Mouse (Mus musculus) midbrain, embryonic 15.5 days (tissue): ENCODE data around the gene Gatb. TPM values are rescaled to one million over a fixed set of nuclear protein-coding genes. Genes with fewer than 3 reads are reported as not detected.

Experiments
- ATAC-seq: fragments of 200-750 bp; cut with Nextera tagmentation; replicated peaks from 2 replicates; pipeline ENCODE4 v1.8.0; 2017; ENCODE audit warnings: moderate TSS enrichment
- H3K27ac ChIP-seq: fragments of 300-500 bp; sonication (generic); 2 replicates; pipeline ENCODE4 v1.5.1; 2015; ENCODE audit warnings: mild to moderate bottlenecking, inconsistent platforms
- H3K27me3 ChIP-seq: fragments of 300-500 bp; sonication (generic); replicated peaks from 2 replicates; pipeline ENCODE4 v1.6.1; 2015; ENCODE audit warnings: inconsistent platforms
- H3K36me3 ChIP-seq: fragments of 300-500 bp; sonication (generic); replicated peaks from 2 replicates; pipeline ENCODE4 v1.6.1; 2015; ENCODE audit warnings: inconsistent platforms
- H3K4me1 ChIP-seq: fragments of 300-500 bp; sonication (generic); 2 replicates; pipeline ENCODE4 v1.6.1; 2015; ENCODE audit warnings: inconsistent platforms
- H3K4me2 ChIP-seq: fragments of 300-500 bp; sonication (generic); 2 replicates; pipeline ENCODE4 v1.6.1; 2015; ENCODE audit warnings: inconsistent platforms, mild to moderate bottlenecking, moderate library complexity
- H3K4me3 ChIP-seq: fragments of 300-500 bp; sonication (generic); 2 replicates; pipeline ENCODE4 v1.5.1; 2015; ENCODE audit warnings: mild to moderate bottlenecking, inconsistent platforms
- H3K9ac ChIP-seq: fragments of 300-500 bp; sonication (generic); 2 replicates; pipeline ENCODE4 v1.6.1; 2015; ENCODE audit warnings: mild to moderate bottlenecking, inconsistent platforms
- H3K9me3 ChIP-seq: fragments of 300-500 bp; sonication (generic); 2 replicates; pipeline ENCODE4 v1.6.1; 2016; ENCODE audit warnings: inconsistent platforms
- WGBS: fragments of 180-500 bp; shearing (Covaris S2); methylation state at CpG from one replicate; pipeline ENCODE4 v1.1.7; 2015; ENCODE audit warnings: mixed read lengths; 5-methylcytosine and 5-hydroxymethylcytosine counted together
- polyA plus RNA-seq: library from polyadenylated mRNA; unstranded; fragments of >200 nt; fragmentation: Nextera tagmentation; extraction: Ambion mirVana; gene quantifications from 2 replicates; pipeline ENCODE4 v1.2.1, GENCODE M21; 2015

Gatb gene
- polyA plus RNA-seq: 20.8 and 22.8 TPM in 2 replicates

DNA sequence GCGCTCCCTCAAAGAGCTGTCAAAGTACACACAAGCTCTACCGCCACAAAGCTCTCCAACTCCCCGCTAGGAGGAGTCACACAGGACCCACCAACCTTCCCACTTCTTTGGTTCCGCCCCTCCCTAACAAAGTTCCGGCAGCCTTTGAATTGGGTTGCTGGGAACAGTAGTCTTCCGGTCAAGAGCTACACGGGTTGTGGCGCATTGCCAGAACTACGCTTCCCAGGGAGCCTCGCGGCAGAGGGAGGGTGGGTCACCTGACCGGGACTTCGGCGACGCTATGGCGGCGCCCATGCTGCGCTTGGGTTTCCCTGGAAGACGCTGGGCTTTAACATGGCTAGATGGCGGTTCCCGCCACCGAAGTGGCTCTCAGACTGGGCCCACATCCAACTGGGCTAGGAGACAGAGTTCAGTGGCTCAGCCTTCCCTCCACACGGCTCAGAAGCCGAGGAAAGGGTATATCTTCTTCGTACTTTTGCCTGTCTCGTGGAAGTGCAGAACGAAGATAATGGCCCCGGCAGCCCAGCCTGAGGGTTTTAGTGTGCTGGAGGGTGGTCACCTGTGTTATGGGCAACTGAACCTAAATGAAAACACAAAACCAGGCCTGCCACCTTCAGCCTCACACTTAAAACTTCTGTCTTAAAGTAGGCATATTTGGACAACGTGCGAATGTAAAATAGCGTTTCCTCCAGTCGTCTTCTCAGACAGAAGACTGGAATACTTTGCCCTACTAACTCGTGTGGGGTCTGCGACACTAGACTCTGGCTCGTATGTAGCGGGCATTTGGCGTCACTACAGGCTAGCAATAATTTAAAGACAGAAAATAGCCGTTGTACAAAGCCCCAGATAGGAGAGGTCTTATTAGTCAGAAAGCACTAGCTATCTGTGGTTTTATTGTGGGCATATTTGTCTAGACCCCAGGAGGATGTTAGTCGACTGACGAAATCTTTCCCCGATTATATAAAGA lies at the start of gene Gatb:
TSS of gene Gatb (plus strand) at position 256 of the 967 bp plus-strand sequence.
- 3% methylated on average over 41 of the region's 41 CpGs for WGBS
- H3K9ac ChIP-seq: peak within 1 kb of the TSS; percentile 77

DNA sequence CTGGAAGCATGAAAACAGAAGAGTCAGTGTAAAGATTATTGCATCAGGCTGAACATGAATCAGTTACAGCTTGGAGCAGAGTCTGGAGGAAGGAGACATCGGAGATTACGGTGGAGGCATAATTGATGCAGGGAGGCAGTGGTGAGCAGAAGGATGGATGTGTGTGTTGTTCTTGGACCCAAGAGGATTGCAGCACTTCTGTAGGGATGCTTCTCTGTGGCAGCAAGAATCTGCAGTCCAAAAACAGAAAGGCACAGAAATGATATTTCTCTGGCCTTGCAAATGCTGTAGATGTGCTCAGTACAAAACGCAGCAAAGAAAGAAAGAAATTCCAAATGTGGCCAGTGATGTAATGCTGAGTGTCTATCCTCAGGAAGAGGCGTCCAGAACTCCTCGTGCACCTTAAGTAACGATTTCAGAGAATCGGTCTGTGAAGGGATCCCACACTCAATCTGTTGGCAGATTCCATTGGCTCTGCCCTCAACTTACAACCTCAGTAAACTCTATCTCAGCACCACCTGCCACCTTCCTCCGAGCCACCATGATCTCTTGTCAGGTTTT lies 43.2 kb upstream of the Gatb start:
- no peaks in the 10 kb centered on the region for H3K9me3 ChIP-seq
- WGBS: 86% methylated on average over 8 of the region's 8 CpGs
- H3K27me3 ChIP-seq: no peaks in the 10 kb centered on the region
- no peak overlapping the region for H3K4me3 ChIP-seq
- H3K4me2 ChIP-seq: no peak overlapping the region
- no peak overlapping the region for H3K9ac ChIP-seq
- H3K36me3 ChIP-seq: no peaks in the 10 kb centered on the region
- no peak overlapping the region for H3K27ac ChIP-seq
- H3K4me1 ChIP-seq: 0 out of 2 replicates have a peak, but pooled peaks cover 3% of the 10 kb centered on the region
- no peak for ATAC-seq

More for the DNA sequence above, at the start of gene Gatb:
- Histone ChIP-seq H3K27me3 (no peaks in the 10 kb centered on the region), H3K4me1 (peaks cover 3% of the 10 kb centered on the region), H3K4me3 (peak within 1 kb of the TSS; percentile 65), H3K36me3 (no peaks in the 10 kb centered on the region), H3K27ac (peak within 1 kb of the TSS; percentile 85), H3K9me3 (no peaks in the 10 kb centered on the region), H3K4me2 (peak within 1 kb of the TSS; percentile 68)
- peak; percentile 100 for ATAC-seq

DNA sequence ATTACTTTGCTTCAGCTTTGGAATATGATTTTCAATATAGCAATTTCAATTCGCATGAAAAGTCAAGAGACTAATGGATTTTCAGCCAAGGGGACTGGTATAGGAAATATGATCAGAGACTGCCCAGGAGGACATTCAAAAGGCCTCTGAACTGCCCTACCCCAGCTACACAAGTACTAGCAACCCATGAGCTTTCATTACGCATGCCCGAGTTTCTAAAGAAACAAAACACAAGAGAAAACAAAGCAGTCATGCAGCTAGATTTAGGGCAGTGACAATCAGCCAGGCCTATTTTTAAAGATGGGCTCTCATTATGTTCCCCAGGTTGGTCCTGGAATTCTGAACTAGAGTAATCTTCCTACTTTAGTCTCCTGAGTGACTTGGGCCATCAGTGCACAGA lies 41.5 kb upstream of the Gatb start:
- H3K4me1 ChIP-seq: 0 out of 2 replicates have a peak, but pooled peaks cover 3% of the 10 kb centered on the region
- H3K4me2 ChIP-seq: no peak overlapping the region
- H3K9me3 ChIP-seq: no peaks in the 10 kb centered on the region
- no peak overlapping the region for H3K27ac ChIP-seq
- H3K27me3 ChIP-seq: no peaks in the 10 kb centered on the region
- WGBS: 40% methylated on average over 3 of the region's 3 CpGs
- no peak overlapping the region for H3K9ac ChIP-seq
- H3K36me3 ChIP-seq: no peaks in the 10 kb centered on the region
- no peak overlapping the region for H3K4me3 ChIP-seq
- no peak for ATAC-seq

DNA sequence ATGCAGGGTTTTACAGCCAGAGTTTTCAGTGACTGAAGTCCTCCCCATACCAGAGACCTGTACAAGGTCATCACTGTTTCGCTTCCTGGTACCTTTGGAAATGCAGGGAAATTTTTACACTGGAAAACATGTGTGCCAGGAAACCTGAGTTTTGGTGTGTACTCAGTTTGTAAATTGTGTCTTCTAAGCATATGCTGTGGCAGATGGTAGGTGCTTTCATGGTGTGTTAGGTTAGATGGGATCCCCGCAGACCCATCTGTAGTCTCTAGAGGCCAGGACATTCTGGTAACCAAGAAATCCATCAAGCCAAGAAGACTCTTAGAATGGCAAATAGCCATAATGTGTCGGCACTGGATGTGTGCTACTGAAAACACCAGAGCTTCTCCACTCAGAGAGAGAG lies 38.9 kb upstream of the Gatb start:
- H3K4me2 ChIP-seq: no peak overlapping the region
- H3K27me3 ChIP-seq: no peaks in the 10 kb centered on the region
- 0 out of 2 replicates have a peak, but pooled peaks cover 3% of the 10 kb centered on the region for H3K4me1 ChIP-seq
- no peak overlapping the region for H3K27ac ChIP-seq
- no peak overlapping the region for H3K4me3 ChIP-seq
- no peak for ATAC-seq
- no peaks in the 10 kb centered on the region for H3K9me3 ChIP-seq
- WGBS: 84% methylated on average over 3 of the region's 3 CpGs
- no peaks in the 10 kb centered on the region for H3K36me3 ChIP-seq
- no peak overlapping the region for H3K9ac ChIP-seq

DNA sequence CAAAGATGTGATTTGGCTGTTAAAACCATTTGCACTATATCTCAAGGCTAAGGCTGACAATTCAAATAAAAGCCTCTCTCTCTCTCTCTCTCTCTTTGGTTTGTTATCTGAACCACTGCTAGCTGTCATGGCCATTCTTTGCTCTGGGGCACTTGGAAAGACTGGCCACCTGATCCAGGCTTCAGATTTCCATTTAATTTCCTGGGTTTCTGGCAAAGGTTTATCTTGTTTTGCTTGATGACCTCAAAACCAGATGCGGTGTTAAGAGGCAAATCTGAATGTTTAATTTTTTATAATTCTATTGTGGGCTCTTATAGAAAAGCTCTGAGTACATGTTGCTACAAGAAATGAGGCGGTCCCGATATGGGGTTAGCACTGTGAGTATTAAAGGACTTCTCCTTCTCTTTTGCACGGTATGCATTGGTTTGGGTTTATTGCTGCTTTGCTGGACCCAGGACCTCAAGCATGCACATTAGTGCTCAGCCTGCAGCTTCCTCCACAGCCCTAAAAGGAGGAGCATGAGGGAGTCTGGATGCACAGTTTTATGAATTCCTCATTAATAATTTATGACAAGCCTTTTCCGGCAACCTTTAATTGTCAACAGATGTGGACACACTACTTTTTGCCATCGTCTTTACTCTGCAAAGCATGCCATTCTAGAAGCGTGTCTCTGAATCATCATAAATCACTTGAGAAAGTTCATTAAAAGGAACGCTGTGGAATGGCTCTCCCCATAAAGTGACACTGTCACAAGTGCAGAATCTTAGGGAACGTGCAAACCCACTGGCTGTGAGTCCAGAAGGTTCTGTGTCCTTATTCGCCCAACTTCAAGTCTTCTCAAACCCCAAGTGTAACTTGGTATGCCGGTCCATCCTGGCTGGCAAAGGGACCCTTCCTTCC lies 38.0 kb upstream of the Gatb start:
- ATAC-seq: no peak
- H3K27ac ChIP-seq: no peak overlapping the region

DNA sequence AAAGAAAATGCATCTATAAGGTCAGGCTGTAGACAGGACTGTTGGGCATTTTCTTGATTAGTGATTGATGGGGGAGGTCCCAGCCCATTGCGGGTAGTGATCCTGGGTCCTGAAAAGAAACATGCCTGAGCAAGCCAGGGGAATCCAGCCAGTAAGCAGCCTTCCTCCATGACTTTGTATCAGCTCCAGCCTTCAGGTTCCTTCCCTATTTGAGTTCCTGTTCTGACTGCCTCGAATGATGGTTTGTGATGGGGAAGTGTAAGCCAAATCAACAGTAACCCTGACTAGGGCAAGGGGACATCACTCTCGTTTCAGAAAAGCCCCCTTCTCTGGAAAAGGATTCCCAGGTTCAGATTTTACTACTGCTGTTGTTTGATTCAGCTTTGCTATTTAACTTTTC lies 31.2 kb upstream of the Gatb start:
- Histone ChIP-seq H3K27me3 (no peaks in the 10 kb centered on the region), H3K4me3 (no peak overlapping the region), H3K9ac (no peak overlapping the region), H3K27ac (no peak overlapping the region), H3K4me2 (no peak overlapping the region), H3K9me3 (no peaks in the 10 kb centered on the region), H3K36me3 (no peaks in the 10 kb centered on the region), H3K4me1 (no peaks in the 10 kb centered on the region)
- no peak for ATAC-seq
- WGBS: 67% methylated on average over 3 of the region's 3 CpGs

More for the DNA sequence above, 38.0 kb upstream of the Gatb start:
- H3K4me1 ChIP-seq: no peaks in the 10 kb centered on the region
- no peaks in the 10 kb centered on the region for H3K27me3 ChIP-seq
- H3K9me3 ChIP-seq: no peaks in the 10 kb centered on the region
- no peaks in the 10 kb centered on the region for H3K36me3 ChIP-seq
- 78% methylated on average over 11 of the region's 11 CpGs for WGBS
- no peak overlapping the region for H3K4me3 ChIP-seq
- no peak overlapping the region for H3K9ac ChIP-seq
- no peak overlapping the region for H3K4me2 ChIP-seq

DNA sequence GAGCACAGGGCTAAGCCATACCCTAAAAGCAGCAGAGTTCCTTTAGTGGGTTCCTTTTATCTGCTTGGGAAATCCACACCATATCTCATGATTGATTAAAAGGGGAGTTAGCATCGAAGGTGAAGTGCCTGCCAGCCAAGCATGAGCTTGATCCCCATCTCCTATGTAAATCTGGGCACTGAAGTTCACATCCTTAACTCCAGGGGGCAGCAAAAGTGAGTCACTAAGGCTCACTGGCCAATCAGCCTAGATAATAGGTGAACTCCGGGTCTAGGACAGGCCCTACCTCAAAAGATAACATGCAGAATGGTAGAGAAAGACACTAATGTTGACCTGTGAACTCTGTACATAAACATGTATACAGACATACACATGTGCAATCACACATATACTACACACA lies 30.3 kb upstream of the Gatb start:
- Histone ChIP-seq H3K9ac (no peak overlapping the region), H3K36me3 (no peaks in the 10 kb centered on the region), H3K27me3 (no peaks in the 10 kb centered on the region), H3K4me3 (no peak overlapping the region), H3K27ac (no peak overlapping the region), H3K4me1 (no peaks in the 10 kb centered on the region), H3K9me3 (no peaks in the 10 kb centered on the region), H3K4me2 (no peak overlapping the region)
- WGBS: 71% methylated on average over 2 of the region's 2 CpGs
- ATAC-seq: no peak

DNA sequence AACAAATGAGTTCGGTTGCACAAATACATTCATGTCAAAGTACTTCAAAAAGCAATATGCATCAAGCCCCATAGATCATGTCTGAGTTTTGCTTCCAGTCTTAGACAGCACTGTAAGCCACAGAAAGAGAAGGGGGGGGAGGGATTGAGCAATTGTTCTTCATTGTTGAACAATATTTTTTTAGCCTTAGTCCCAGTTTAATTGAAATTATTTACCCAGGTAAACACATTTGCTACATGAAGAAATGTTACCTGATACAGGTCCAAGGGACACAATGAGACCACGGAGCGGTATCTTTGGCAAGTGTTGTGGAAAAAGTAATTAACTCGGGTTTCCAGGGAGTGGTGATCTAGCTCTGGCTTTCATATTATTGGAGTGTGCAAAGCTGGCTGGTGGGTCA lies 23.6 kb upstream of the Gatb start:
- Histone ChIP-seq H3K27me3 (no peaks in the 10 kb centered on the region), H3K4me2 (no peak overlapping the region), H3K9me3 (no peaks in the 10 kb centered on the region), H3K27ac (no peak overlapping the region), H3K9ac (no peak overlapping the region), H3K4me3 (no peak overlapping the region), H3K4me1 (no peaks in the 10 kb centered on the region), H3K36me3 (no peaks in the 10 kb centered on the region)
- no peak for ATAC-seq
- 78% methylated on average over 4 of the region's 4 CpGs for WGBS

DNA sequence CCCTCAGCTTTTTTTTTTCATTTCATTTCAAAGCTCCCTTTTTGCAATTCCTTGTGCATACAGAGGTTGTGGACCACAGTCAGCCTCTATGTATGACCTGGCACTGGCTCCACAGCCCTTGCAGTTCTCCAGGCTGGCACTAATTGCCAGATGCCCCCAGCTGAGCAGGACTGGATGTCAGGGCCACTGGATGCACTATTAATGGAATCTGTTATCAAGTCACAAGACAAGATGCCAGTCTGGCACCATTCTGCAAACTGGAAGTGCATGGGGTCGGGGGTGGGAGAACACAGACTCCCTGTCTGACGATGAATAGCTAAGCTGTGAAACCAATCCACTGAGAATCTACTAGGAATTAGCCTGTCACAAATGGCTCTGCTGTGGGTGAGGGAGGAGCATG lies 22.6 kb upstream of the Gatb start:
- H3K9me3 ChIP-seq: no peaks in the 10 kb centered on the region
- ATAC-seq: no peak
- no peaks in the 10 kb centered on the region for H3K4me1 ChIP-seq
- H3K36me3 ChIP-seq: no peaks in the 10 kb centered on the region
- H3K9ac ChIP-seq: no peak overlapping the region
- no peaks in the 10 kb centered on the region for H3K27me3 ChIP-seq
- 53% methylated on average over 2 of the region's 2 CpGs for WGBS
- no peak overlapping the region for H3K4me2 ChIP-seq
- no peak overlapping the region for H3K27ac ChIP-seq
- no peak overlapping the region for H3K4me3 ChIP-seq

DNA sequence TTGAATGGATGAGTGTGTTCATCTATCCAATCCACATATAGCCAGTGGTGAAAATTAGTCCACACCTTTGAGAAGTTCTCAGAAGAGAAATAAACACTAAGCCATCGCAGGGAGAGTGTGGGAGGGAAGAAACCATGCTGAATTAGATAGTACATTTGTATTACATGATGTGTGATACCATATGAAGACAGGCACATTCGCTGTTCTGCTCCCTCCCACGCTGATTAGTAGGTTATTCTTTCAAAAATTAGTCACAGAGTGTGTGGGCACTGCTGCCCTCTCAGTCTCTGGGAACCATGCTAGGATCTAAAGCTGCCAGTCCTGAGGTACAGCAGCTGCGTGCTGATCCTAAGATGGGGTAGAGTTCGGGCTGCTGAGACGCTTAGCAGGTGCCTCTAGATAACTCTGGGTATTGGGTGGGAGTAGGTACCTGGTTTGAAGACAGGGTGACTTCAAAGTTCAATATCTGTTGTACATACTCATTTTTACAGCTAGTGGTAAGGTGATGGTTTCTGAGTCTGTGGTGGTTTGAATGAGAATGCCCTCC lies 20.1 kb upstream of the Gatb start:
- Histone ChIP-seq H3K36me3 (no peaks in the 10 kb centered on the region), H3K9me3 (no peaks in the 10 kb centered on the region), H3K4me2 (no peak overlapping the region), H3K27ac (no peak overlapping the region), H3K9ac (no peak overlapping the region), H3K4me3 (no peak overlapping the region), H3K27me3 (no peaks in the 10 kb centered on the region), H3K4me1 (no peaks in the 10 kb centered on the region)
- ATAC-seq: no peak
- 79% methylated on average over 6 of the region's 6 CpGs for WGBS

DNA sequence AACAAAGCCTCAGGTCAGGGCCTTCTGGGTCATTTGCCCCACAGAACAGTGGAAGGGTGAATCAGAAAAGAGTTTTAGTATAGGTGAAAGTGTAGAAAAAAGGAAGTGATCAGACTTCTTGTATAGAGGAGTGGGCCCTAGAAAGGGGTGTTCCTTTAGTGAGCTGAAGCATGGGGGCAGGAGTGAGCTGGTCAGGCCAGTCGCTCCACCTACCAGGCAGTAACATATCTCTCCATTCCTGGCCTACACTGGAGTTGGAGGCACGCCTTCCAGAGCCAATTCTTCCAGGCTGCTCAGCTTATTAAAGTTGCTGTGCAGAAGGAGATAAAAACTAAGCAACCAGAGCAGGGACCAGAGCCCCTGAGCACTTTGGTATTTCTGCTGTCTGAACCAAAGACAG lies 9.3 kb upstream of the Gatb start:
- no peak overlapping the region for H3K9ac ChIP-seq
- H3K4me2 ChIP-seq: no peak overlapping the region
- no peak for ATAC-seq
- no peaks in the 10 kb centered on the region for H3K36me3 ChIP-seq
- H3K27me3 ChIP-seq: no peaks in the 10 kb centered on the region
- H3K9me3 ChIP-seq: no peaks in the 10 kb centered on the region
- H3K4me3 ChIP-seq: no peak overlapping the region
- H3K4me1 ChIP-seq: no peaks in the 10 kb centered on the region
- WGBS: 66% methylated on average over 2 of the region's 2 CpGs
- H3K27ac ChIP-seq: no peak overlapping the region

DNA sequence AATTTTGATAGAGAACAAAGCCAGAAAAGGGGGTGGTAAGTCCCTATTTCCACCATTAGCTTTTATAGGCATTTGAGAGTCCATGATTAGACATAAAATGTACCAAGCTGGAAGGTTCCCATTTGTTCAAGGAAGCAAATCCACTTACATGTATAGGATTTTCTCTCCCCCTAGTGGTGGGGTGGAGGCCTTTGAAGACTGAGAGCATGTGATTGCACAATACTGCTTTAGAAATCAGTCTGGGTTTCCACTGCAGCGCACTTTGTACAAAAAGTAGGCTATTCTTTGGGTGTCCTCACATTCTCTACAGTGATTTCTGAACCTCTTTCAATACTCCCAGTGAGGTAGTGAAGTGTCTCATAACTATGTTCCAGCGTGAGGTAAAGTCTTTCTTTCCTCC lies 2.6 kb upstream of the Gatb start:
- ATAC-seq: no peak
- peaks cover 3% of the 10 kb centered on the region for H3K4me1 ChIP-seq

More for the DNA sequence above, 2.6 kb upstream of the Gatb start:
- Histone ChIP-seq H3K27me3 (no peaks in the 10 kb centered on the region), H3K36me3 (no peaks in the 10 kb centered on the region), H3K4me2 (no peak overlapping the region), H3K9ac (no peak overlapping the region), H3K4me3 (no peak overlapping the region), H3K9me3 (no peaks in the 10 kb centered on the region), H3K27ac (no peak overlapping the region)
- 58% methylated on average over 2 of the region's 2 CpGs for WGBS
